Mouse (Mus musculus): Measurements from ENCODE around the gene Fstl4. TPM values are rescaled to one million over a fixed set of nuclear protein-coding genes. Genes with fewer than 3 reads are reported as not detected.

Fstl4 gene
- total RNA-seq, 2 experiments from 2014 or later = 2.9 to 3.2 TPM

- no peak for DNase-seq
- intact Hi-C loops (cut with DNase I) = no loop called here
Observed at GRCm38 (mm10) chr11:53011996-53012505, 247.6 kb downstream of the Fstl4 start.

GRCm38 (mm10) chr11:53013906-53014305 lies 249.5 kb downstream of the Fstl4 start:
- intact Hi-C loops (cut with DNase I) = no loop called here
- no peak for DNase-seq

- no peak for DNase-seq
- intact Hi-C loops (cut with DNase I) = no loop called here
Observed at GRCm38 (mm10) chr11:53016358-53017021, 252.1 kb downstream of the Fstl4 start.

GRCm38 (mm10) chr11:53019509-53019908 lies 255.1 kb downstream of the Fstl4 start:
- no peak for DNase-seq
- intact Hi-C loops (cut with DNase I) = no loop called here

GRCm38 (mm10) chr11:53024403-53024802 lies 260.0 kb downstream of the Fstl4 start:
- intact Hi-C loops (cut with DNase I) = no loop called here
- no peak for DNase-seq

- DNase-seq = no peak
- intact Hi-C loops (cut with DNase I) = no loop called here
Observed at GRCm38 (mm10) chr11:53025686-53026085, 261.3 kb downstream of the Fstl4 start.

GRCm38 (mm10) chr11:53028421-53029168 lies 264.2 kb downstream of the Fstl4 start:
- no peak for DNase-seq
- intact Hi-C loops (cut with DNase I) = no loop called here

- no peak for DNase-seq
- intact Hi-C loops (cut with DNase I) = loop anchor here (2.0 kb wide), 3 partner anchors 267 to 611 kb away; partner anchors contain the start of gene Fstl4
Observed at GRCm38 (mm10) chr11:53031777-53032176, 267.3 kb downstream of the Fstl4 start.

GRCm38 (mm10) chr11:53032336-53032735 lies 267.9 kb downstream of the Fstl4 start:
- intact Hi-C loops (cut with DNase I) = loop anchor here (2.0 kb wide), 3 partner anchors 268 to 612 kb away; partner anchors contain the start of gene Fstl4
- DNase-seq = peak; percentile 80 to 88

- intact Hi-C loops (cut with DNase I) = no loop called here
- DNase-seq = no peak
Observed at GRCm38 (mm10) chr11:53035414-53035813, 271.0 kb downstream of the Fstl4 start.

GRCm38 (mm10) chr11:53046850-53047249 lies 282.4 kb downstream of the Fstl4 start:
- DNase-seq = no peak
- intact Hi-C loops (cut with DNase I) = no loop called here

- intact Hi-C loops (cut with DNase I) = no loop called here
- no peak for DNase-seq
Observed at GRCm38 (mm10) chr11:53054151-53054550, 289.7 kb downstream of the Fstl4 start.

- no peak for DNase-seq
- intact Hi-C loops (cut with DNase I) = no loop called here
Observed at GRCm38 (mm10) chr11:53055896-53056295, 291.5 kb downstream of the Fstl4 start.

GRCm38 (mm10) chr11:53056781-53057180 lies 292.3 kb downstream of the Fstl4 start:
- DNase-seq = no peak
- intact Hi-C loops (cut with DNase I) = no loop called here

- DNase-seq = no peak
- intact Hi-C loops (cut with DNase I) = no loop called here
Observed at GRCm38 (mm10) chr11:53057821-53058553, 293.6 kb downstream of the Fstl4 start.

GRCm38 (mm10) chr11:53058557-53058956 lies 294.1 kb downstream of the Fstl4 start:
- intact Hi-C loops (cut with DNase I) = no loop called here
- DNase-seq = no peak

GRCm38 (mm10) chr11:53067699-53068478 lies 303.5 kb downstream of the Fstl4 start:
- intact Hi-C loops (cut with DNase I) = no loop called here
- no peak for DNase-seq

- DNase-seq = no peak
- intact Hi-C loops (cut with DNase I) = no loop called here
Observed at GRCm38 (mm10) chr11:53068479-53069065, 304.1 kb downstream of the Fstl4 start.

- intact Hi-C loops (cut with DNase I) = no loop called here
Observed at GRCm38 (mm10) chr11:53069751-53070150, 305.3 kb downstream of the Fstl4 start.

GRCm38 (mm10) chr11:53071602-53072001 lies 307.2 kb downstream of the Fstl4 start:
- DNase-seq = no peak
- intact Hi-C loops (cut with DNase I) = no loop called here

More at GRCm38 (mm10) chr11:53069751-53070150, 305.3 kb downstream of the Fstl4 start:
- DNase-seq = no peak
